Mouse (Mus musculus): ENCODE results near the gene Ccdc183.

Ccdc183 gene

GRCm38 (mm10) chr2:25607761-25608622 is 9.5 kb downstream of the Ccdc183 start, which contains the start of gene Rabl6:
Gene Rabl6, minus strand, starts transcription at chr2:25608521.
- DNase-seq (ENCODE audit: low spot score in 2 of 2): peak; percentile 91 to 92

DNA sequence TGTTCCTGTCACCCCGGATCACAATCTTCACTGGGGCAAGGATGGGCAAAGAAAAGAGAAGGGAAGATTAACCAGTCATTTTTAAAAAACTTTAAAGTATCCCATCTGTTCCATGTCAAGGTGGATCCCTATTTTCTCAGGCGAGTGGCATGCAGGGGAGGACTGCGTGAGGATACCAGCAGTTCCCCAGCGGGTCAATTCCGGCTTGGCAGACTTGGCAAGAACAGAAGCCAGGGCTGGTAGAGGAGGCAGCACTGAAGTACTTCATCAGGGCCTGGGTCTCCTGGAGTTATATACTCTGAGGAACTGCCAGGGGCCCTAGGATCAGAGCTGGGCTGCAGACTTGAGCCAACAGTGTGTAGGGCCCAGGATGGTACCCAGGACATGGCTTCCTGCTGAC is 15.0 kb downstream of the Ccdc183 start:
- no peak for DNase-seq (ENCODE audit: low spot score in 2 of 2)

- DNase-seq (ENCODE audit: low spot score in 2 of 2): no peak
Observed at GRCm38 (mm10) chr2:25600037-25600436, 17.4 kb downstream of the Ccdc183 start.

- no peak for DNase-seq (ENCODE audit: low spot score in 2 of 2)
Observed at GRCm38 (mm10) chr2:25598749-25599148, 18.7 kb downstream of the Ccdc183 start.

- no peak for DNase-seq (ENCODE audit: low spot score in 2 of 2)
Observed at GRCm38 (mm10) chr2:25596765-25597510, 20.5 kb downstream of the Ccdc183 start.

- DNase-seq (ENCODE audit: low spot score in 2 of 2): peak; percentile 39 to 52
Observed at GRCm38 (mm10) chr2:25591863-25592262, 25.6 kb downstream of the Ccdc183 start.

- no peak for DNase-seq (ENCODE audit: low spot score in 2 of 2)
Observed at GRCm38 (mm10) chr2:25588227-25588907, 29.1 kb downstream of the Ccdc183 start.

DNA sequence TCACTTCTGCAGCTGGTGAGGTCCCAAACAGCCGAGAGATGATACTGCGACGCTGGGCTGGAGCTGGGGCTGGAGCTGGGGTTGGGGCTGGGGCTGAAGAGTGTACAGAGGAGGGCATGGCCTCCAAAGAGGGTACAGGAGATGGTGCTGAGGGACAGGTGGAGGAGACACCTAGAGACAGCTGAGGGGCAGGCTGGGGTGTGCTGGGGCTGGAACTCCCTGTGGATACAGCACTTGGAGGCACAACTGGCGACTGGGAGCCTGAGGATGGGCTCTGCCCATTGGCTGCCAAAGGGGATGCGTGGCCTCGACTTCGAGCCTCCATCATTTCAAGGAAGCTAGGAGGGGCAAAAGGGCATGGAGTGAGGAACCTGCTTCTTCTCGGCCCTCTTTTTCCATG is 30.2 kb downstream of the Ccdc183 start:
- no peak for DNase-seq (ENCODE audit: low spot score in 2 of 2)

DNA sequence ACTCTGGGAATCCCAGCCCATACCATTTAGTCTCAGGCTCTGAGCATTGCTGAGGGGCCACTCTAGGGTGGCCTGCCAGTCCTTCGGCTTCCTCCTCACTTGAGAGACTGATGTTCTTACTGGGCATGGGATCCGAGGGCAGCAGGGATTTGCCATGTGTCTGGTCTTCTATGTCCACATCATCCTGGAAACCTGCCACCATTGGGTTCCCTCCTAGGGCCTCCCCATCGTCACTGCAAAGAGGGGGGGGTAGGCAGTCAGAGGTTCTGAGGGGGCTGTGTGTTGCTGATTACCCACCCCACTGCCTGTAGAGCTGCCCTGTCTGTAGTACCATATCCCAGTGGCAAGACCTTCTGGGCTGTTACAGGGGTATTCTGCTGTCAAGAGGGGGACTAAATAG is 31.9 kb downstream of the Ccdc183 start:
- DNase-seq (ENCODE audit: low spot score in 2 of 2): no peak

DNA sequence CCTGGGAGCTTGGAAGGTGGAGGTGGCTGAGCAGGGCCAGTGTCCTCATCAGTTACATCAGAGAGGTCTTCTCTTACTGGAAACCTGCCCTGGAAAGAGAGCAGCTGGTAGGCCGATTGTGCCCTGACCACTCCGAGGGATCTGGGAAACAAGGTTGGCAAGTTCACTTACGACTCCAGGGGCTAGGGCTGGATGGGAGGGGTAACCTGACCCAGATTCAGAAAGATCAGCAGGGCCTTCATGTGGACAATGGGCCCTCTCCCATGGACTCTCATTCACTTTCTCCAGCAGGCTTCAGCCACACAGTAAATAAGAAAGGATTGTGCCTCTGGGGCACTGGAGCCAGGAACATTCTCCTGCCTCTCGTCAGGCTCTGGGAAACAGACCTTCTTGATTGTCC is 32.6 kb downstream of the Ccdc183 start:
- DNase-seq (ENCODE audit: low spot score in 2 of 2): no peak

- no peak for DNase-seq (ENCODE audit: low spot score in 2 of 2)
Observed at GRCm38 (mm10) chr2:25584152-25584551, 33.3 kb downstream of the Ccdc183 start.

- no peak for DNase-seq (ENCODE audit: low spot score in 2 of 2)
Observed at GRCm38 (mm10) chr2:25583571-25583970, 33.9 kb downstream of the Ccdc183 start.

GRCm38 (mm10) chr2:25583120-25583481 is 34.4 kb downstream of the Ccdc183 start:
- no peak for DNase-seq (ENCODE audit: low spot score in 2 of 2)

DNA sequence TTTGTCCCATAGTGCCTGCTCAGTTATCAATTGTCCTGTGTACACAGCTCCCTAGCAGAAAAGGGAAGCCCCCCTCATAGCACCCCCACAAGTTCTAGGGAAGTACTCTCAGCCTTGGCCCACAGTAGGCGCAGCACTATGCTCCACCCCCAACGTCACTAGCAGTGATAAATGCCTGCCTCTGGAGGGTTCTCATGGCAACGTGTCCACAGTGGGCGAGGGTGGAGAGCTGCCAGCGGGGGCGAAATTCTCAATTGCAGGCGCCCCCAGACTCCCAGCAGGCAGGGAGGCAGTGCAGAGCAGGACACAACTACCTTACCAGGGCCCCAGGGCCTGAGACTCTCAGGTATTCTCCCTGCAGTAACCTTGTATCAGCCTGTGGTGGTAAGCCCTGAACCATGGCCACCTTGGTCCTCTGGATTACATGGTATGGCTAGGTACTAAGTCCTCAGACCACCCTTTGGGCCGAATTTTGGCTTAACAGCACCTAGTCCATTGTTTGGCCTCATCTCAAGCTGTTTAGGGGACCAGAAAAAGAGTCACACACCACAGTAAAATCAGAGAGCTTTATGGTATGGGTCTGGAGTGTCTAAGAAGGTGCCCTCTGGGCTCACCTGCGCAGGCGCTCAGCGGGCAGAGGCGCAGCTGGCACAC is 34.9 kb downstream of the Ccdc183 start:
- peak; percentile 89 to 90 for DNase-seq (ENCODE audit: low spot score in 2 of 2)

- DNase-seq (ENCODE audit: low spot score in 2 of 2): peak; percentile 53 to 59
Observed at GRCm38 (mm10) chr2:25581901-25582301, 35.6 kb downstream of the Ccdc183 start.

GRCm38 (mm10) chr2:25581294-25581864 is 36.1 kb downstream of the Ccdc183 start, which contains the start of gene Ajm1:
Gene Ajm1, minus strand, starts transcription at chr2:25581757.
- peak; percentile 80 to 86 for DNase-seq (ENCODE audit: low spot score in 2 of 2)

DNA sequence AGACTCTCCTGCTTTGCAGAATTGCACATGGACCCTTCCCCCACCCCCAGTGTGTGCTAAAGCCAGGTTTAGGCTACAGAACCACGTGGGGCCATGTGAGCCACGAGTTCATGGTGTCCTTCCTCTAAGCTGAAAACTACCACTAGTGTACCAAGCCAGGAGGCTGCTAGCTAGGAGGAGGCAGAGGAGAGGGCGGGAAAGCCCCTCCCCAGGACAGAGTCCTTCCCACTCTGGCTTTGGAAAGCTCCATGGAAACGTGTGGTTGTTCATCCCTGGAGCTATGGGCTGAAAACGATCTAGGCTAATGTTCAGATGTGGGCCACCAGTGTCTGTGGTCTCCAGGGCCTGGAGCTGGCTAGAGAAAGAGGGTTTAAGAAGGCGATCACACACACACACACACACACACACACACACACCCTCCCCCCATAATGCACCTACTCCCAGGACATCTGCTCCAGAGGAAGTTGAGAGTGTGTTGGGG is 36.8 kb downstream of the Ccdc183 start:
- peak; percentile 52 to 54 for DNase-seq (ENCODE audit: low spot score in 2 of 2)

- peak; percentile 56 to 75 for DNase-seq (ENCODE audit: low spot score in 2 of 2)
Observed at GRCm38 (mm10) chr2:25579737-25580460, 37.6 kb downstream of the Ccdc183 start.

GRCm38 (mm10) chr2:25578796-25579736 is 38.4 kb downstream of the Ccdc183 start:
- no peak for DNase-seq (ENCODE audit: low spot score in 2 of 2)
